ENCODE assay signal across 18 mouse cellular contexts in genomic region chr3:54567329-54567728, GRCm38 (mm10).
A peak's percentile ranks its signal among the peaks of the same experiment; 100 is the strongest.
DNase-seq lines count a peak whose midpoint lies in the region; ATAC-seq lines count a peak whose summit lies in the region.
"Had no signal": no experiment of that assay in that cellular context is flagged by ENCODE, and none has a peak within 500 bp of the region (broad histone marks: within the 10 kb centered on the region; RNA-seq: fewer than 3 reads in every experiment).

No protein-coding gene starts in this region.

- no peak overlapping the region for H3K9ac ChIP-seq in limb, embryonic 15.5 days
- H3K9ac ChIP-seq: embryonic facial prominence, embryonic 13.5 days; hindbrain, embryonic 12.5 days; liver, embryonic 12.5 days; midbrain, embryonic 15.5 days had no signal

- H3K27ac ChIP-seq in limb, embryonic 15.5 days, result peak overlapping the region; percentile 48
- H3K27ac ChIP-seq in limb, embryonic 10.5 days, result no peak overlapping the region
- H3K27ac ChIP-seq: embryonic facial prominence, embryonic 13.5 days; hindbrain, embryonic 12.5 days; left cerebral cortex, adult 2 months; liver, embryonic 12.5 days; midbrain, embryonic 15.5 days had no signal

- H3K9me3 ChIP-seq in limb, embryonic 15.5 days, result peaks cover under 1% of the 10 kb centered on the region; the same call in 1 of the 2 replicates
- no peaks in the 10 kb centered on the region; the same call in 1 of the 2 replicates for H3K9me3 ChIP-seq in limb, embryonic 10.5 days (replicated peaks)
- H3K9me3 ChIP-seq: midbrain, embryonic 15.5 days had no signal

- no peaks in the 10 kb centered on the region for H3K27me3 ChIP-seq in limb, embryonic 15.5 days
- no peaks in the 10 kb centered on the region for H3K27me3 ChIP-seq in limb, embryonic 10.5 days (ENCODE audit: low read depth, poor library complexity, severe bottlenecking)
- H3K27me3 ChIP-seq: embryonic facial prominence, embryonic 13.5 days; hindbrain, embryonic 12.5 days; liver, embryonic 12.5 days; midbrain, embryonic 15.5 days had no signal

- H3K4me3 ChIP-seq in limb, embryonic 15.5 days, result no peak overlapping the region
- H3K4me3 ChIP-seq in limb, embryonic 10.5 days, result no peak overlapping the region
- H3K4me3 ChIP-seq: embryonic facial prominence, embryonic 13.5 days; hindbrain, embryonic 12.5 days; left cerebral cortex, adult 2 months; liver, embryonic 12.5 days; midbrain, embryonic 15.5 days had no signal

- no peaks in the 10 kb centered on the region for H3K36me3 ChIP-seq in limb, embryonic 15.5 days
- no peaks in the 10 kb centered on the region for H3K36me3 ChIP-seq in limb, embryonic 10.5 days
- H3K36me3 ChIP-seq: embryonic facial prominence, embryonic 13.5 days; hindbrain, embryonic 12.5 days; liver, embryonic 12.5 days; midbrain, embryonic 15.5 days had no signal

- no peak for ATAC-seq in limb, embryonic 15.5 days (ENCODE audit: insufficient number of reproducible peaks, low FRiP score, low TSS enrichment, low read depth)
- ATAC-seq in monocyte, adult 5-6 weeks (replicated peaks; ENCODE audit: insufficient number of reproducible peaks, low FRiP score, low TSS enrichment, poor library complexity, severe bottlenecking), result peak; percentile 78; the same call in 1 of the 2 replicates
- ATAC-seq: liver, embryonic 12.5 days; midbrain, embryonic 15.5 days had no signal

- 89% methylated on average over 1 of the region's 1 CpGs for WGBS in limb, embryonic 15.5 days
- WGBS in limb, embryonic 10.5 days, result 100% methylated on average over 1 of the region's 1 CpGs

- no peak overlapping the region for H3K4me2 ChIP-seq in limb, embryonic 15.5 days
- H3K4me2 ChIP-seq: embryonic facial prominence, embryonic 13.5 days; hindbrain, embryonic 12.5 days; liver, embryonic 12.5 days; midbrain, embryonic 15.5 days had no signal

- no peaks in the 10 kb centered on the region for H3K4me1 ChIP-seq in limb, embryonic 15.5 days
- no peaks in the 10 kb centered on the region for H3K4me1 ChIP-seq in limb, embryonic 10.5 days
- H3K4me1 ChIP-seq: embryonic facial prominence, embryonic 13.5 days; hindbrain, embryonic 12.5 days; liver, embryonic 12.5 days; midbrain, embryonic 15.5 days had no signal

- no peak for DNase-seq in limb, embryonic 10.5 days (ENCODE audit: low spot score)
- peak; percentile 57 for DNase-seq in R1 (ENCODE audit: low read depth, low spot score)
- DNase-seq in thymus, postnatal 14 days, result peak; percentile 56
- DNase-seq in cerebellum, postnatal 14 days, result no peak
- DNase-seq in left cerebral cortex, adult 18-20 months (ENCODE audit: low spot score in 2 of 2), result no peak
- DNase-seq in cerebellum, postnatal 4 days (ENCODE audit: low spot score in 2 of 2), result no peak
- DNase-seq: cerebellum, adult 9-11 months; kidney, adult 2 months; kidney, postnatal 4 days; lung, postnatal 14 days; right cerebral cortex, postnatal 14 days had no signal

Comparison
In these comparisons a context has a peak if more than half of its experiments do, and no peak if none do; other contexts are left out.
1. DNase-seq: peak in R1 (single experiment) and thymus, postnatal 14 days (single experiment); none in limb, embryonic 10.5 days (single experiment), cerebellum, postnatal 14 days (0 of 2), left cerebral cortex, adult 18-20 months (0 of 2) and cerebellum, postnatal 4 days (0 of 2).